Mouse (Mus musculus): ENCODE results near the gene Cask. TPM values are rescaled to one million over a fixed set of nuclear protein-coding genes. Genes with fewer than 3 reads are reported as not detected.

The Cask gene
- polyA plus RNA-seq, 1 experiment = 9.2 TPM

DNA sequence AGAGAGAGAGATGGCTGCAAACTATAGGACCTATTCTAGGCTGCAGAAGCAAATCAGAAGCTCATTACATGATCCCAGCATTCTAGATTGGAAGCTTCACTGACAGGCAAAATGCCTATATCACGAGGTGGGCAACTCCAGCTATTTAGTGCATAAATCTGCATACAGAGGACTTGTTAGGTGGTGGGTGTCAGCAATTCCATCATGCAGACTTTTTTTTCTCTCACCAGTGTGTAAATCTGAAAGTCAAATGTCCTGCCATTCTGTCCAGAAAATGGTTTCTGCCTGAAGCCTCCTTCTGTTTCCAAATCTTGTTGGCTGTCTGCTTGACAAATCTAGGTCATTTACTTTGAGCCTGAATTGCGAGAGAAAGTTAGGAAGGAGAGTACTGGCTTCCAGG, 373.6 kb downstream of the Cask start:
- 75% methylated on average over 2 of the region's 2 CpGs for WGBS
- H3K27ac ChIP-seq (ENCODE audit: insufficient read depth, low read depth, low read length) = no peak overlapping the region

DNA sequence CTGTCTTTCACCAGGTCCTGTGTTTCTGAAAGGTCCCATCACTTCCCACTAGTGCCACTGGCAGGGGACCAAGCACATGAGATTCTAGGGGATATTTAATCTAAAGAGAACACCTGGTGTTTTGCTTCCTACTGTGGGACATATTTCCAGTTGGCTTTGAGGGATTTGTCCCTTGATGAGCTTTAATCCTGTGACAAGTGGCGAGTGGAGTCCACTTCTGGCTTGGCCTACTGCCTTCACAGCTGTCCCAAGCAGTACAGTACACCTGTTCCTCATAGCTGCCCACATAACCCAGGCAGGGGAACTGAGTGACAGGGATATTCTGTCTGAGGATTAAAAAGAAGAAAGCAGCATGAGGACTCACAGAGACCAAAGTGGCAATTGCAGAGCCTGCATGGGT, 375.8 kb downstream of the Cask start:
- Histone ChIP-seq H3K4me3 (ENCODE audit: low read depth, low read length) (no peak overlapping the region), H3K36me3 (ENCODE audit: control insufficient read depth, insufficient read depth, low read length) (no peaks in the 10 kb centered on the region), H3K4me1 (ENCODE audit: control insufficient read depth, insufficient read depth, insufficient read length, low read length) (no peaks in the 10 kb centered on the region), H3K27me3 (ENCODE audit: control insufficient read depth, insufficient read depth, low read length) (no peaks in the 10 kb centered on the region), H3K27ac (ENCODE audit: insufficient read depth, low read depth, low read length) (no peak overlapping the region)
- TF ChIP-seq CTCF (IDR thresholded peaks at IDR 0.05; ENCODE audit: extremely low read depth, insufficient read length, insufficient replicate concordance, low read depth, low read length) (no peak), POLR2A (IDR thresholded peaks at IDR 0.05; ENCODE audit: low read depth, low read length) (no peak)
- whole genome bisulfite sequencing = 87% methylated on average over 1 of the region's 1 CpGs

More for the DNA sequence above, 373.6 kb downstream of the Cask start:
- Histone ChIP-seq H3K4me1 (ENCODE audit: control insufficient read depth, insufficient read depth, insufficient read length, low read length) (no peaks in the 10 kb centered on the region), H3K36me3 (ENCODE audit: control insufficient read depth, insufficient read depth, low read length) (no peaks in the 10 kb centered on the region), H3K27me3 (ENCODE audit: control insufficient read depth, insufficient read depth, low read length) (no peaks in the 10 kb centered on the region), H3K4me3 (ENCODE audit: low read depth, low read length) (no peak overlapping the region)
- TF ChIP-seq POLR2A (IDR thresholded peaks at IDR 0.05; ENCODE audit: low read depth, low read length) (no peak), CTCF (IDR thresholded peaks at IDR 0.05; ENCODE audit: extremely low read depth, insufficient read length, insufficient replicate concordance, low read depth, low read length) (no peak)

DNA sequence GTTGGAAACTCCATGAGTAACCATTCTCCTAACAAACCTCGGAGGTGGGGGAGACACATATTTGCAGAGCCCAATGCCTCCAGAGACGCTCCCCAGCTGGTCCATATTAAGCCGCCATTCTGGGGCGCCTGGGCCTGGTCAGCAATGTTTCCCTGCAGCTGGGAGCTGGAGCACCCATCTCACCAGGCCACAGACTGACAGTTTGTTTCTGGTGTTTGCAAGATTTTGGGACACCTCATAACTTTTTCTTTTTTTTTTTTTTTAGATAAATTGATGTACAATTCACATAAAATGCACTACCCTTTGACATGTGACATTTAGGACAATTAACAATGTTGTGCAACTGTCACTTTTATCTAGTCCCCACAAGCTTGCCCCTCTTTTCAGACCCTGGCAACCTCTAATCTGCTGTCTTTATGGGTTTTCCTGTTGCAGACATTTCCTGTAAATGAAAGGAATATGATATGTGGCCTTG, 378.4 kb downstream of the Cask start:
- TF ChIP-seq CTCF (IDR thresholded peaks at IDR 0.05; ENCODE audit: extremely low read depth, insufficient read length, insufficient replicate concordance, low read depth, low read length) (no peak), POLR2A (IDR thresholded peaks at IDR 0.05; ENCODE audit: low read depth, low read length) (no peak)
- 87% methylated on average over 4 of the region's 4 CpGs for WGBS
- H3K4me1 ChIP-seq (ENCODE audit: control insufficient read depth, insufficient read depth, insufficient read length, low read length) = peaks cover 14% of the 10 kb centered on the region; the same call in 1 of the 2 replicates
- no peaks in the 10 kb centered on the region for H3K36me3 ChIP-seq (ENCODE audit: control insufficient read depth, insufficient read depth, low read length)
- H3K27ac ChIP-seq (ENCODE audit: insufficient read depth, low read depth, low read length) = no peak overlapping the region
- no peak overlapping the region for H3K4me3 ChIP-seq (ENCODE audit: low read depth, low read length)
- H3K27me3 ChIP-seq (ENCODE audit: control insufficient read depth, insufficient read depth, low read length) = no peaks in the 10 kb centered on the region

DNA sequence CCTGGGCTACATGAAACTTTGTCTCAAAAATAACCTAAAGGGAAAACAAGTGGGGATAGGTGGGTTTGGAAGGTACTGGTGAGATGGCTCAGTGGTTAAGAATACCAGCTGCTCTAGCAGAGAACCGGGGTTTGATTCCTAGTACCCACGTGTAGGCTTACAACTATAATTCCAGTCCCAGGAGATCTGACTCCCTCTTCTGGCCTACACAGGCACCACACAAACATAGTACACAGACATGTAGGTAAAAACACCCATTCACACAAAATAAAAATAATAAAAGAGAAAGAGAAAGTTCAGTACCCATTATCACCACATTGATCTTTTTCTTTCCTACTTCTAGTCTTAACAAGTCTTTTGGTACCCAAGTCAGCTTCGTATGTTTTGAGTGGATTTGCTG, 379.2 kb downstream of the Cask start:
- no peaks in the 10 kb centered on the region for H3K36me3 ChIP-seq (ENCODE audit: control insufficient read depth, insufficient read depth, low read length)
- H3K4me1 ChIP-seq (ENCODE audit: control insufficient read depth, insufficient read depth, insufficient read length, low read length) = peaks cover 16% of the 10 kb centered on the region; the same call in 1 of the 2 replicates
- no peak overlapping the region for H3K27ac ChIP-seq (ENCODE audit: insufficient read depth, low read depth, low read length)
- H3K27me3 ChIP-seq (ENCODE audit: control insufficient read depth, insufficient read depth, low read length) = no peaks in the 10 kb centered on the region
- TF ChIP-seq POLR2A (IDR thresholded peaks at IDR 0.05; ENCODE audit: low read depth, low read length) (no peak), CTCF (IDR thresholded peaks at IDR 0.05; ENCODE audit: extremely low read depth, insufficient read length, insufficient replicate concordance, low read depth, low read length) (no peak)
- H3K4me3 ChIP-seq (ENCODE audit: low read depth, low read length) = no peak overlapping the region
- 90% methylated on average over 3 of the region's 3 CpGs for WGBS

DNA sequence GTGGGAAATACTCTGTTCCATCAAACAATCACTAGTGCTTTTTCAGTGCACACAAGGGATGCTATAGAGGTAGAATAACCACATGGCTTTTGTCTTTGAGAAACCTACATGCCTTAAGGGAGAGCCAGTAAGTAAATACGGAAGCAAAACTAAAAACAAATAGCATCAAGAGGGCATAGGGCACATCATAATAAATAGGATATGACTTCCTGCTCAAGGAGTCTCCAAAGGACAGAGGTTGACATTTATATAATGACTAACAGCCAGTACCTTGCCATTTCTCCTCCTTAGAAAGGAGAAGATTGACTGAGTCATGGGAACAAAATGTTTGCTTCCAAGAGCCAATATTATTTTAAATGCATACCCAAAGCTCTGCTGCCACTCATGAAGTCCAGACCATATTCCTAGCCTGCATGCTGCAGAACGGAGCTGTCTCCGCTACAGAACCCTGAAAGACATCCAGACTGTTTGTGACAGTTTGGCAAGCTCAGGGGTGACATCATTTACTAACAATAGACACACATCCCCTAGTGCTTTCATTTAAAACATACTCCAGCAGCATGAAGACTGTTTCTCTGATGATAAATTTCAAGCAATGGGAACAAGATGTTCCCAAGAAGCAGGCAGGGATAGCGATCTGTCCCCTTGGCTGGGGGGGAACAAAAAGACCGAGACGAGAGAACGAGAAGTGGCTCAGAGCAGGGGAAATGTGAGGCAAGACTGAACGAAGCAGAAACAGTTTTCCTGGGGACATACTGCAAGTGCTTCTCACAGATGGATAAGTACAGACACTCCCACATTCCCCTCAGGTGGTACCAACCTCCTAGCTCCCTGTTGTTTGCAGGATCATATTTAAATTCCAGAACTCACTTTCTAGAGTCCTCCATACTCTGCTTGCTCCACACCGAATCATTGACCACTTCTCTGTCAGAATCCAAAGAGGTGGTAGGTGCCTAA, 381.7 kb downstream of the Cask start:
- WGBS = 53% methylated on average over 9 of the region's 9 CpGs
- Histone ChIP-seq H3K27ac (ENCODE audit: insufficient read depth, low read depth, low read length) (peak overlapping the region; percentile 95), H3K4me1 (ENCODE audit: control insufficient read depth, insufficient read depth, insufficient read length, low read length) (peaks cover 19% of the 10 kb centered on the region; the same call in 1 of the 2 replicates), H3K36me3 (ENCODE audit: control insufficient read depth, insufficient read depth, low read length) (no peaks in the 10 kb centered on the region), H3K27me3 (ENCODE audit: control insufficient read depth, insufficient read depth, low read length) (no peaks in the 10 kb centered on the region), H3K4me3 (ENCODE audit: low read depth, low read length) (no peak overlapping the region)
- TF ChIP-seq POLR2A (IDR thresholded peaks at IDR 0.05; ENCODE audit: low read depth, low read length) (no peak), CTCF (IDR thresholded peaks at IDR 0.05; ENCODE audit: extremely low read depth, insufficient read length, insufficient replicate concordance, low read depth, low read length) (no peak)

DNA sequence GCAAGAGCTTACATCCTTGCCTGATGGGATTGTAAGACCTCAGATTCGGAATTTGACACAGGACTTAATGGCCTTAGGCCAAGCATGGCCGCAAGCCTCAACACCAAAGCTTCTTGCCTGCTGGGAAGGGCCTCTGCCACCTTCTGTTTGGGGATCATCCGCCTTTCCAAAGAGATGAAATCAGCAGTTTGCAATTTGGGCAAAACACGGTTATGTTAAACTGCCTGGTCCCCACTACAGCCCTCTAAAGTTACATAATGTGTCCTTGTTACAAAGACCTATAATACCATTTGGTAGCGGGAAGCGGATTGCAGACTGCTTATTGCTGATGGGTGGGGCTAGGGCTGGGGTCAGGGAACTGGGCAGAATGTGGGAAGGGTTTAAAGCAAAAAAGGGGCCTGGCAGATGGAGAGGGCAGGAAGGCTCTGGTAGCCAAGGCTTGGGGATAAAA, 384.0 kb downstream of the Cask start:
- peaks cover 27% of the 10 kb centered on the region; the same call in 1 of the 2 replicates for H3K4me1 ChIP-seq (ENCODE audit: control insufficient read depth, insufficient read depth, insufficient read length, low read length)
- WGBS = 88% methylated on average over 6 of the region's 6 CpGs

More for the DNA sequence above, 384.0 kb downstream of the Cask start:
- TF ChIP-seq POLR2A (IDR thresholded peaks at IDR 0.05; ENCODE audit: low read depth, low read length) = no peak
- no peak for TF ChIP-seq CTCF (IDR thresholded peaks at IDR 0.05; ENCODE audit: extremely low read depth, insufficient read length, insufficient replicate concordance, low read depth, low read length)
- peak overlapping the region; percentile 8; the same call in 1 of the 2 replicates for H3K27ac ChIP-seq (ENCODE audit: insufficient read depth, low read depth, low read length)
- no peaks in the 10 kb centered on the region for H3K27me3 ChIP-seq (ENCODE audit: control insufficient read depth, insufficient read depth, low read length)
- H3K4me3 ChIP-seq (ENCODE audit: low read depth, low read length) = no peak overlapping the region
- H3K36me3 ChIP-seq (ENCODE audit: control insufficient read depth, insufficient read depth, low read length) = no peaks in the 10 kb centered on the region

Other genes starting within 250 kb of the Cask start
- gene Gpr34, start 219.3 kb downstream of the Cask start, polyA plus RNA-seq (2012; rRNA removed) = not detected in 2 replicates
- not detected in 2 replicates for gene Gpr82, start 190.0 kb downstream of the Cask start, polyA plus RNA-seq (2012; rRNA removed)